9 mouse cellular contexts compared by ENCODE assay signal in the genomic region with DNA sequence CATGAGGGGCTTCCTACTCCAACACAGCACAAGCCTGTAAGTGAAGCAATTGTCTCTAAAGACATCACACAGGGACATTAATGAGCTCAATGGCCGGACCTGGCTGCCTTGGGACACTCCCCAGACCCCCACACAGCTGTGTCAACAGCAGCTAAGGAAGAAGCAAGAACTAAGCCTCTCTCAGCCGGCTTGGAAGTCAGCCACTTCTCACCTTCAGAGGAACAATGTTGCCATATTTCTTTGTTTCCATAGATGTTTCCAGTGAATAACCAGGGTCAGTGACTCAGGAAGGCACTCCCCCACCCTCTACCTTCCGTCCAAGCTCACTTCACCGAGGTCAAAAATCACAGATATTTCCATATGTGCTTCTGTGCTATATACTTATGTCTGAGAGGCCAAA.
A peak's percentile ranks its signal among the peaks of the same experiment; 100 is the strongest.
DNase-seq lines count a peak whose midpoint lies in the region; ATAC-seq and TF ChIP-seq lines count a peak whose summit lies in the region.
"Had no signal": no experiment of that assay in that cellular context is flagged by ENCODE, and none has a peak within 500 bp of the region (broad histone marks: within the 10 kb centered on the region; RNA-seq: fewer than 3 reads in every experiment).

No protein-coding gene starts in this region.

- intact Hi-C loops in heart, adult 2 months (cut with DNase I) = loop anchor here (2.0 to 5.0 kb wide), 3 partner anchors 38 to 121 kb away; no protein-coding TSS in a partner anchor

- WGBS in forebrain, embryonic 14.5 days = 60% methylated on average over 4 of the region's 4 CpGs
- 58% methylated on average over 4 of the region's 4 CpGs for WGBS in forebrain, embryonic 16.5 days
- 44% methylated on average over 4 of the region's 4 CpGs for WGBS in bone marrow, adult 2 months
- 35% methylated on average over 4 of the region's 4 CpGs for WGBS in heart, adult 2 months

- H3K9me3 ChIP-seq in forebrain, embryonic 14.5 days (replicated peaks; ENCODE audit: control insufficient read depth, low read length) = peaks cover 3% of the 10 kb centered on the region; the same call in 1 of the 2 replicates
- peaks cover 4% of the 10 kb centered on the region; the same call in 1 of the 2 replicates for H3K9me3 ChIP-seq in forebrain, embryonic 16.5 days (ENCODE audit: control insufficient read depth, low read length)

- DNase-seq in forebrain, embryonic 14.5 days (ENCODE audit: low spot score) = peak; percentile 10
- peak in 1 of 2 experiments; percentile 45 for DNase-seq in heart, adult 2 months
- DNase-seq in kidney, postnatal 25 days = peak; percentile 61 to 72
- no peak for DNase-seq in frontal cortex, postnatal 25 days (ENCODE audit: low spot score in 2 of 2)

- H3K27ac ChIP-seq in forebrain, embryonic 14.5 days (ENCODE audit: low read depth, low read length) = no peak overlapping the region
- H3K27ac ChIP-seq in forebrain, embryonic 16.5 days (ENCODE audit: low read length) = no peak overlapping the region
- H3K27ac ChIP-seq in bone marrow, adult 2 months (ENCODE audit: control insufficient read depth, insufficient read depth, low read depth, low read length, poor library complexity) = 0 out of 2 replicates have a peak overlapping the region, but pooled peaks have one; percentile 37
- peak overlapping the region; percentile 55 for H3K27ac ChIP-seq in heart, adult 2 months

- no peak for TF ChIP-seq POLR2A in bone marrow, adult 2 months (IDR thresholded peaks at IDR 0.05; ENCODE audit: borderline replicate concordance, control insufficient read depth, low read depth, low read length)
- TF ChIP-seq POLR2A in heart, adult 2 months (IDR thresholded peaks at IDR 0.05; ENCODE audit: insufficient read depth, low read depth, low read length) = no peak

- no peak overlapping the region for H3K4me2 ChIP-seq in forebrain, embryonic 14.5 days (ENCODE audit: low read length)
- no peak overlapping the region for H3K4me2 ChIP-seq in forebrain, embryonic 16.5 days (ENCODE audit: low read length)

- no peak overlapping the region for H3K4me3 ChIP-seq in forebrain, embryonic 14.5 days (ENCODE audit: low read depth, low read length)
- H3K4me3 ChIP-seq in forebrain, embryonic 16.5 days (replicated peaks; ENCODE audit: low read length) = no peak overlapping the region
- H3K4me3 ChIP-seq in bone marrow, adult 2 months (replicated peaks; ENCODE audit: control insufficient read depth, low read depth, low read length) = no peak overlapping the region
- no peak overlapping the region for H3K4me3 ChIP-seq in heart, adult 2 months
- H3K4me3 ChIP-seq: megakaryocyte, embryonic 14.5 days had no signal

- no peak for TF ChIP-seq CTCF in bone marrow, adult 2 months (IDR thresholded peaks at IDR 0.05; ENCODE audit: control insufficient read depth, insufficient read depth, low read length)
- TF ChIP-seq CTCF in heart, adult 2 months (IDR thresholded peaks at IDR 0.05) = no peak

- H3K4me1 ChIP-seq in forebrain, embryonic 14.5 days (ENCODE audit: control insufficient read depth, insufficient read depth, low read length) = no peaks in the 10 kb centered on the region
- H3K4me1 ChIP-seq in forebrain, embryonic 16.5 days (replicated peaks; ENCODE audit: control insufficient read depth, insufficient read depth, low read length) = peaks cover 2% of the 10 kb centered on the region; the same call in 1 of the 2 replicates
- peaks cover 4% of the 10 kb centered on the region for H3K4me1 ChIP-seq in bone marrow, adult 2 months (ENCODE audit: control insufficient read depth, insufficient read depth, low read length)
- H3K4me1 ChIP-seq in heart, adult 2 months (ENCODE audit: control insufficient read depth, insufficient read depth, low read length) = peaks cover 21% of the 10 kb centered on the region

- no peaks in the 10 kb centered on the region for H3K36me3 ChIP-seq in forebrain, embryonic 14.5 days (ENCODE audit: control insufficient read depth, insufficient read depth, low read length)
- no peaks in the 10 kb centered on the region for H3K36me3 ChIP-seq in forebrain, embryonic 16.5 days (ENCODE audit: control insufficient read depth, insufficient read depth)
- H3K36me3 ChIP-seq in heart, adult 2 months (ENCODE audit: control insufficient read depth, insufficient read depth, low read length) = no peaks in the 10 kb centered on the region

- TF ChIP-seq EP300 in heart, adult 2 months (IDR thresholded peaks at IDR 0.05; ENCODE audit: insufficient read depth, low read depth, low read length) = 0 out of 2 replicates have a peak, but pooled peaks have one; percentile 58

- H3K79me2 ChIP-seq in heart, adult 2 months (replicated peaks; ENCODE audit: control insufficient read depth, insufficient read depth, low read length) = no peaks in the 10 kb centered on the region

- no peak overlapping the region for H3K9ac ChIP-seq in forebrain, embryonic 14.5 days (ENCODE audit: low read length)
- H3K9ac ChIP-seq in forebrain, embryonic 16.5 days (replicated peaks; ENCODE audit: low read depth, low read length) = no peak overlapping the region
- H3K9ac ChIP-seq in heart, adult 2 months (ENCODE audit: low read depth, low read length) = no peak overlapping the region

- no peaks in the 10 kb centered on the region for H3K27me3 ChIP-seq in forebrain, embryonic 14.5 days (replicated peaks; ENCODE audit: control insufficient read depth, insufficient read depth, low read length)
- no peaks in the 10 kb centered on the region for H3K27me3 ChIP-seq in forebrain, embryonic 16.5 days (replicated peaks; ENCODE audit: control insufficient read depth, insufficient read depth, low read length)
- H3K27me3 ChIP-seq in heart, adult 2 months (ENCODE audit: control insufficient read depth, insufficient read depth, low read length) = no peaks in the 10 kb centered on the region

- ATAC-seq in forebrain, embryonic 14.5 days = no peak
- ATAC-seq in forebrain, embryonic 16.5 days = no peak
- ATAC-seq in megakaryocyte progenitor cell, adult 5-6 weeks (replicated peaks; ENCODE audit: poor library complexity) = no peak
- no peak for ATAC-seq in frontal cortex, adult (ENCODE audit: low TSS enrichment)

Comparison
In these comparisons a context has a peak if more than half of its experiments do, and no peak if none do; other contexts are left out.
1. DNase-seq: peak in forebrain, embryonic 14.5 days (single experiment) and kidney, postnatal 25 days (2 of 2); none in frontal cortex, postnatal 25 days (0 of 2).
2. H3K27ac ChIP-seq: peak in bone marrow, adult 2 months (single experiment) and heart, adult 2 months (single experiment); none in forebrain, embryonic 14.5 days (single experiment) and forebrain, embryonic 16.5 days (single experiment).